Mouse (Mus musculus) forebrain, embryonic 14.5 days (tissue): ENCODE data around the gene H2-Ob. TPM values are rescaled to one million over a fixed set of nuclear protein-coding genes. Genes with fewer than 3 reads are reported as not detected.

Experiments
- ATAC-seq: fragments of 200-750 bp; cut with Nextera tagmentation; 2 replicates; pipeline ENCODE4 v1.8.0; 2017; ENCODE audit warnings: mild to moderate bottlenecking, moderate library complexity
- DNase-seq: peaks from one replicate; pipeline ENCODE4 v3.0.0-alpha.2; 2015; ENCODE audit warnings: low spot score
- H3K27ac ChIP-seq: fragments of 300-500 bp; sonication (generic); 2 replicates; pipeline ENCODE4 v1.5.1; 2014; ENCODE audit warnings: low read depth, mild to moderate bottlenecking, control low read depth, low read length, moderate library complexity
- H3K27me3 ChIP-seq: fragments of 300-500 bp; sonication (generic); replicated peaks from 2 replicates; pipeline ENCODE4 v1.6.1; 2014; ENCODE audit warnings: low read length, control low read depth, mixed read lengths; ENCODE audit not compliant: control insufficient read depth, insufficient read depth
- H3K36me3 ChIP-seq: fragments of 300-500 bp; sonication (generic); 2 replicates; pipeline ENCODE4 v1.6.1; 2014; ENCODE audit warnings: low read length, control low read depth; ENCODE audit not compliant: control insufficient read depth, insufficient read depth
- H3K4me1 ChIP-seq: fragments of 300-500 bp; sonication (generic); 2 replicates; pipeline ENCODE4 v1.6.1; 2014; ENCODE audit warnings: antibody characterized with exemption, low read length, control low read depth; ENCODE audit not compliant: control insufficient read depth, insufficient read depth
- H3K4me2 ChIP-seq: fragments of 300-500 bp; sonication (generic); 2 replicates; pipeline ENCODE4 v1.6.1; 2014; ENCODE audit warnings: mild to moderate bottlenecking, control low read depth, low read length
- H3K4me3 ChIP-seq: fragments of 300-500 bp; sonication (generic); 2 replicates; pipeline ENCODE4 v1.5.1; 2014; ENCODE audit warnings: low read depth, low read length, control low read depth
- H3K9ac ChIP-seq: fragments of 300-500 bp; sonication (generic); 2 replicates; pipeline ENCODE4 v1.6.1; 2014; ENCODE audit warnings: mild to moderate bottlenecking, low read length, control low read depth, moderate library complexity
- H3K9me3 ChIP-seq: fragments of 300-500 bp; sonication (generic); replicated peaks from 2 replicates; pipeline ENCODE4 v1.6.1; 2016; ENCODE audit warnings: low read length, control low read depth, mixed read lengths; ENCODE audit not compliant: control insufficient read depth
- WGBS: fragments of 180-500 bp; shearing (Covaris S2); extraction: QIAGEN DNeasy Blood & Tissue Kit; methylation state at CpG from one replicate; pipeline ENCODE4 v1.1.7; 2014; 5-methylcytosine and 5-hydroxymethylcytosine counted together
- polyA plus RNA-seq: library from polyadenylated mRNA; unstranded; fragments of >200 nt; fragmentation: Nextera tagmentation; extraction: Ambion mirVana; gene quantifications from 2 replicates; pipeline ENCODE4 v1.2.1, GENCODE M21; 2014

H2-Ob gene
- polyA plus RNA-seq, 1 experiment from 2014 or later = 0.18 TPM

- Histone ChIP-seq H3K4me1 (no peaks in the 10 kb centered on the region), H3K27ac (no peak within 1 kb of the TSS), H3K9me3 (no peaks in the 10 kb centered on the region), H3K36me3 (no peaks in the 10 kb centered on the region), H3K9ac (no peak within 1 kb of the TSS), H3K27me3 (no peaks in the 10 kb centered on the region), H3K4me3 (no peak within 1 kb of the TSS), H3K4me2 (no peak within 1 kb of the TSS)
- WGBS = 15% methylated on average over 8 of the region's 8 CpGs
- DNase-seq (peak; percentile 75), ATAC-seq (no peak)
These were observed 48.9 kb downstream of the H2-Ob start, which contains the start of gene H2-Aa for GRCm38 (mm10) chr17:34287648-34288047. TSS of gene H2-Aa (minus strand) at chr17:34287823.

GRCm38 (mm10) chr17:34288131-34288530 is 49.4 kb downstream of the H2-Ob start:
- Histone ChIP-seq H3K4me2 (no peak overlapping the region), H3K4me1 (no peaks in the 10 kb centered on the region), H3K27me3 (no peaks in the 10 kb centered on the region), H3K4me3 (no peak overlapping the region), H3K36me3 (no peaks in the 10 kb centered on the region), H3K9ac (no peak overlapping the region), H3K9me3 (no peaks in the 10 kb centered on the region), H3K27ac (no peak overlapping the region)
- ATAC-seq = no peak
- no peak for DNase-seq
- 74% methylated on average over 3 of the region's 3 CpGs for WGBS

- DNase-seq = peak; percentile 95
- peak; percentile 93 for ATAC-seq
- H3K36me3 ChIP-seq = no peaks in the 10 kb centered on the region
- WGBS = 13% methylated on average over 8 of the region's 8 CpGs
- no peak overlapping the region for H3K9ac ChIP-seq
- no peak overlapping the region for H3K27ac ChIP-seq
- H3K9me3 ChIP-seq = no peaks in the 10 kb centered on the region
- no peaks in the 10 kb centered on the region for H3K27me3 ChIP-seq
- no peak overlapping the region for H3K4me3 ChIP-seq
- no peak overlapping the region for H3K4me2 ChIP-seq
- H3K4me1 ChIP-seq = no peaks in the 10 kb centered on the region
These were observed 52.9 kb downstream of the H2-Ob start for GRCm38 (mm10) chr17:34291609-34292008.

DNA sequence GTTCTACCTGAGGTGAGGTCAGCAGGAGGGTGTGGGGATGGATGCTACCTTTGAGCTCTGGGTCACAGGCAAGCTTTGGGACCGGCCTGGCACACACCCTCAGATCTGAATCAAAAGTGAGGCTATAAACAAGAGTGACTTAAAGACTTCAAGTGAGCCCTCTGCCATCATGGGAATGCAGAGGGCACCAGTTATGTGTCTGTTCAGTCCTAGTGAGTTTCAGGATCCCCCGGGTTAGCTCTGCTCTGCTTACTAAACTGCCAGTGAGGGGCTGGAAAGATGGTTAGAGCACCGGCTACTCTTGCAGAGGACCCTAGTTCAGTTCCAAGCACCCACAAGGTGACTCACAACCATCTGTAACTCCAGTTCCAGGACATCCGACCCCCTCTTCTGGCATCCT is 53.9 kb downstream of the H2-Ob start:
- H3K4me3 ChIP-seq = no peak overlapping the region
- no peaks in the 10 kb centered on the region for H3K27me3 ChIP-seq
- DNase-seq = no peak
- H3K36me3 ChIP-seq = no peaks in the 10 kb centered on the region
- H3K9ac ChIP-seq = no peak overlapping the region
- H3K9me3 ChIP-seq = no peaks in the 10 kb centered on the region
- H3K4me1 ChIP-seq = no peaks in the 10 kb centered on the region
- no peak overlapping the region for H3K4me2 ChIP-seq
- no peak for ATAC-seq
- 85% methylated on average over 4 of the region's 4 CpGs for WGBS
- no peak overlapping the region for H3K27ac ChIP-seq

- Histone ChIP-seq H3K4me3 (no peak overlapping the region), H3K9ac (no peak overlapping the region), H3K9me3 (no peaks in the 10 kb centered on the region), H3K36me3 (no peaks in the 10 kb centered on the region), H3K27me3 (no peaks in the 10 kb centered on the region), H3K4me2 (no peak overlapping the region), H3K4me1 (no peaks in the 10 kb centered on the region), H3K27ac (no peak overlapping the region)
- no peak for DNase-seq
- no peak for ATAC-seq
- 61% methylated on average over 2 of the region's 2 CpGs for WGBS
These were observed 54.8 kb downstream of the H2-Ob start for GRCm38 (mm10) chr17:34293533-34293932.

DNA sequence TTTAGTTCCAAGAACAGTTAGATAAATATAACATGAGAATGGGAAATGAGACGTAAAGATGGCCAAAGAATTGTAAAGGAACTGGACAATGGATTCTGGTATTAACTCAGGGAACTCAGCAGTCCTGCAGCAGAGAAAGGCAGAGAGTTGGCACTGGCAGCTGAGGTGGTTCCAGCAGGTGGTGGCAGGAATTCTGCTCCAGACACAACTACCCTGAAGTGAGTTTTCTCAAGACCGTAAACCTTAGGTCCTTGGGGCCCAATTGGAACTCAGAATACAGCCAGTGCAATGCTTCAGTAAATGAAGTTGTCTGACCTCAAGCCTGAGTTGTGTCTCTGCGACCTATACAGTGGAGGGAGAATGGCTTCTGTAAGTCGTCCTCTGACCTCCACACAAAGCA is 55.5 kb downstream of the H2-Ob start:
- Histone ChIP-seq H3K36me3 (no peaks in the 10 kb centered on the region), H3K4me3 (no peak overlapping the region), H3K4me1 (no peaks in the 10 kb centered on the region), H3K9me3 (no peaks in the 10 kb centered on the region), H3K4me2 (no peak overlapping the region), H3K27me3 (no peaks in the 10 kb centered on the region), H3K9ac (no peak overlapping the region), H3K27ac (no peak overlapping the region)
- DNase-seq (no peak), ATAC-seq (no peak)
- 72% methylated on average over 4 of the region's 4 CpGs for WGBS

DNA sequence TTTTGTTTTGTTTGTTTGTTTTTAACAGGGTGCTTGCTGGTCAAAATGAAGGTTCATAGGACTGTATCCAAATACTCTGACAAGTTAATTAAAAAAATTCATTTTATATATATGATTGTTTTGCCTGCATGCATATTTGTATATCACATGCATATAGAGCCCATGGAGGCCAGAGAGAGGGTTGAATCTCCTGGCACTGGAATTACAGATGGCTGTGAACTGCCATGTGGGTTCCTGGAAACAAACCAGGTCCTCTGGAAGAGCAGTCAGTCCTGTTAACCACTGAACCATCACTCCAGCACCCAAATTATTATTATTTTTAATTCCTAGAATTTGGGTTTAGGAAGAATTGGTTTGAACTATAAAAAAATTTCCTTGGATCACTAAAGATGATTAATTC is 56.6 kb downstream of the H2-Ob start:
- no peak for ATAC-seq
- Histone ChIP-seq H3K4me2 (no peak overlapping the region), H3K9ac (no peak overlapping the region), H3K27me3 (no peaks in the 10 kb centered on the region), H3K36me3 (no peaks in the 10 kb centered on the region), H3K4me1 (no peaks in the 10 kb centered on the region), H3K27ac (no peak overlapping the region), H3K4me3 (no peak overlapping the region), H3K9me3 (no peaks in the 10 kb centered on the region)
- DNase-seq = no peak

GRCm38 (mm10) chr17:34295891-34296794 is 57.4 kb downstream of the H2-Ob start:
- Histone ChIP-seq H3K4me1 (no peaks in the 10 kb centered on the region), H3K4me3 (peak overlapping the region; percentile 29), H3K27ac (no peak overlapping the region), H3K27me3 (no peaks in the 10 kb centered on the region), H3K4me2 (peak overlapping the region; percentile 48), H3K36me3 (no peaks in the 10 kb centered on the region), H3K9me3 (no peaks in the 10 kb centered on the region), H3K9ac (peak overlapping the region; percentile 54)
- ATAC-seq = peak; percentile 90
- 18% methylated on average over 23 of the region's 23 CpGs for WGBS
- peak; percentile 92 for DNase-seq

GRCm38 (mm10) chr17:34299356-34299755 is 60.7 kb downstream of the H2-Ob start:
- Histone ChIP-seq H3K4me3 (no peak overlapping the region), H3K27ac (no peak overlapping the region), H3K36me3 (no peaks in the 10 kb centered on the region), H3K4me1 (no peaks in the 10 kb centered on the region), H3K4me2 (no peak overlapping the region), H3K9ac (no peak overlapping the region), H3K27me3 (no peaks in the 10 kb centered on the region), H3K9me3 (no peaks in the 10 kb centered on the region)
- ATAC-seq (no peak), DNase-seq (peak; percentile 14)
- WGBS = 62% methylated on average over 3 of the region's 3 CpGs
